Mouse (Mus musculus) MEL (cell line): ENCODE measurements at regions not wholly inside any gene's neighbourhood (a gene's known extent, or its start where the extent isn't known, plus 50 kb on each side); places are given as distances from the start of the nearest gene placed in this dataset.

Source experiments
- DNase-seq: peaks from one replicate; pipeline ENCODE4 v3.0.0; 2011; ENCODE audit warnings: low read depth, low spot score
- H3K27ac ChIP-seq: 2 replicates; pipeline ENCODE4 v1.5.1; 2012; ENCODE audit warnings: low read depth, mild to moderate bottlenecking, control low read depth, low read length, moderate library complexity; ENCODE audit not compliant: control insufficient read depth
- H3K27me3 ChIP-seq, 2 experiments: fragments of 150-350 bp in 1 of 2; sonication (generic) in 1 of 2; 2 replicates each; pipeline ENCODE4 v1.6.1; 2012; ENCODE audit warnings: low read length in 2 of 2, mild to moderate bottlenecking in 2 of 2, improper control_type of control experiment in 1 of 2, moderate library complexity in 1 of 2; ENCODE audit not compliant: insufficient read depth in 2 of 2, control insufficient read depth in 1 of 2
- H3K36me3 ChIP-seq, 2 experiments: 2 replicates each; pipeline ENCODE4 v1.6.1; 2012 to 2014; ENCODE audit warnings: low read length in 2 of 2, improper control_type of control experiment in 1 of 2, inconsistent platforms in 1 of 2, mild to moderate bottlenecking in 1 of 2; ENCODE audit not compliant: insufficient read depth in 2 of 2, control insufficient read depth in 1 of 2
- H3K4me1 ChIP-seq, 2 experiments: fragments of 150-350 bp in 1 of 2; sonication (generic) in 1 of 2; 2 replicates each; pipeline ENCODE4 v1.6.1; 2012; ENCODE audit warnings: low read length in 2 of 2, improper control_type of control experiment in 1 of 2, mild to moderate bottlenecking in 1 of 2; ENCODE audit not compliant: insufficient read depth in 2 of 2, control insufficient read depth in 1 of 2
- H3K4me3 ChIP-seq, 2 experiments: fragments of 150-350 bp in 1 of 2; sonication (generic) in 1 of 2; 2 replicates each; pipeline ENCODE4 v1.5.1; 2012; ENCODE audit warnings: low read depth in 2 of 2, low read length in 2 of 2, mild to moderate bottlenecking in 2 of 2, moderate library complexity in 2 of 2, control low read depth in 1 of 2, improper control_type of control experiment in 1 of 2; ENCODE audit not compliant: control insufficient read depth in 1 of 2, insufficient read depth in 1 of 2
- H3K79me2 ChIP-seq: 2 replicates; pipeline ENCODE4 v1.6.1; 2012; ENCODE audit warnings: mild to moderate bottlenecking, low read length, moderate library complexity; ENCODE audit not compliant: control insufficient read depth, poor library complexity, insufficient read depth
- H3K9ac ChIP-seq: 2 replicates; pipeline ENCODE4 v1.6.1; 2012; ENCODE audit warnings: low read depth, mild to moderate bottlenecking, control low read depth, low read length, moderate library complexity; ENCODE audit not compliant: control insufficient read depth, poor library complexity, severe bottlenecking
- H3K9me3 ChIP-seq: fragments of 150-350 bp; sonication (generic); replicated peaks from 2 replicates; pipeline ENCODE4 v1.6.1; 2012; ENCODE audit warnings: mild to moderate bottlenecking, low read length, improper control_type of control experiment, moderate library complexity; ENCODE audit not compliant: insufficient read depth
- CHD1 ChIP-seq: IDR thresholded peaks from 2 replicates; pipeline ENCODE4 v1.6.1; 2012; ENCODE audit warnings: low read depth, mild to moderate bottlenecking, inconsistent platforms, low read length, improper control_type of control experiment
- ELF1 ChIP-seq: IDR thresholded peaks from 2 replicates; pipeline ENCODE4 v1.6.1; 2014; ENCODE audit warnings: low read depth, mild to moderate bottlenecking, inconsistent platforms, low read length, improper control_type of control experiment, moderate library complexity
- GABPA ChIP-seq: IDR thresholded peaks from 2 replicates; pipeline ENCODE4 v1.6.1; 2012; ENCODE audit warnings: low read depth, mild to moderate bottlenecking, inconsistent platforms, low read length, improper control_type of control experiment, moderate library complexity
- GATA1 ChIP-seq: IDR thresholded peaks from 2 replicates; pipeline ENCODE4 v1.6.1; 2011; ENCODE audit warnings: low read depth, low read length, improper control_type of control experiment
- HCFC1 ChIP-seq: IDR thresholded peaks from 2 replicates; pipeline ENCODE4 v1.6.1; 2012; ENCODE audit warnings: low read depth, mild to moderate bottlenecking, inconsistent platforms, low read length, improper control_type of control experiment, moderate library complexity
- KAT2A ChIP-seq: conservative IDR thresholded peaks from 2 replicates; pipeline ENCODE4 v1.6.1; 2012; ENCODE audit warnings: low read depth, low read length, improper control_type of control experiment, inconsistent platforms
- MYB ChIP-seq: IDR thresholded peaks from 2 replicates; pipeline ENCODE4 v1.6.1; 2011; ENCODE audit warnings: mild to moderate bottlenecking, low read depth, low read length, improper control_type of control experiment
- MYC ChIP-seq: IDR thresholded peaks from 2 replicates; pipeline ENCODE4 v1.6.1; 2011; ENCODE audit warnings: low read depth, mild to moderate bottlenecking, low read length, improper control_type of control experiment, moderate library complexity
- POLR2A ChIP-seq, 2 experiments: IDR thresholded peaks; 2 replicates each; pipeline ENCODE4 v1.6.1; 2011 to 2012; ENCODE audit warnings: low read length in 2 of 2, mild to moderate bottlenecking in 2 of 2, control low read depth in 1 of 2, improper control_type of control experiment in 1 of 2, low read depth in 1 of 2, moderate library complexity in 1 of 2; ENCODE audit not compliant: control insufficient read depth in 1 of 2, insufficient read depth in 1 of 2, poor library complexity in 1 of 2
- POLR2AphosphoS5 ChIP-seq: IDR thresholded peaks from 2 replicates; pipeline ENCODE4 v1.6.1; 2012; ENCODE audit warnings: low read depth, borderline replicate concordance, mild to moderate bottlenecking, inconsistent platforms, low read length, moderate library complexity, mixed read lengths
- RAD21 ChIP-seq: IDR thresholded peaks from 2 replicates; pipeline ENCODE4 v1.6.1; 2011; ENCODE audit warnings: mild to moderate bottlenecking, low read depth, low read length, improper control_type of control experiment
- SIN3A ChIP-seq: IDR thresholded peaks from 2 replicates; pipeline ENCODE4 v1.6.1; 2012; ENCODE audit warnings: low read length, improper control_type of control experiment, inconsistent platforms
- TAL1 ChIP-seq: IDR thresholded peaks from 2 replicates; pipeline ENCODE4 v1.6.1; 2012; ENCODE audit warnings: mild to moderate bottlenecking, inconsistent platforms, low read length, moderate library complexity, mixed read lengths
- UBTF ChIP-seq: IDR thresholded peaks from 2 replicates; pipeline ENCODE4 v1.6.1; 2012; ENCODE audit warnings: low read depth, mild to moderate bottlenecking, inconsistent platforms, low read length, improper control_type of control experiment, moderate library complexity, borderline replicate concordance; ENCODE audit not compliant: insufficient read depth
- ZC3H11A ChIP-seq: IDR thresholded peaks from 2 replicates; pipeline ENCODE4 v1.6.1; 2012; ENCODE audit warnings: low read depth, mild to moderate bottlenecking, inconsistent platforms, low read length, improper control_type of control experiment
- ZKSCAN1 ChIP-seq: IDR thresholded peaks from 2 replicates; pipeline ENCODE4 v1.6.1; 2012; ENCODE audit warnings: low read depth, mild to moderate bottlenecking, inconsistent platforms, low read length, improper control_type of control experiment, moderate library complexity
- ZMIZ1 ChIP-seq: IDR thresholded peaks from 2 replicates; pipeline ENCODE4 v1.6.1; 2012; ENCODE audit warnings: low read depth, mild to moderate bottlenecking, inconsistent platforms, low read length, improper control_type of control experiment, moderate library complexity

DNA sequence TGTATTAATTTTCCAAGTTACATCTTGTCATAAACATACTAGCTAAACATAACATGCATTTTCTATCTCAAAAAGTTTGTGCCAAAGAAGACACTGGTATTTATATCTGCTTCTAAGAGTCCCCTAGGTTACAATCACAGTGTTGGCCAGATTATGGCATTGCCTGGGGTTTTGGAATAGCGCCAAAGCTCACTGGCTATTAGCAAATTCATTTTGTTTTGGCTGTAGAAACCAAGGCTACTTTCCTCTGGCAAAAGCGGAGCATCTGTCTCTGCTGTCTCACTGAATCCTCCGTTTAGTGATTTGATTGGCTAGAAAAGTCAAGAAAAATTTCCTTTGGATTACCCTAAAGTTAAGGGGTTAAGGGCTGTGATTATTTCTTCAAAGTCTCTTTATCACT lies 275.0 kb upstream of the Dpyd start:
- Histone ChIP-seq H3K9ac (no peak overlapping the region), H3K9me3 (no peaks in the 10 kb centered on the region), H3K27me3 (no peaks in the 10 kb centered on the region), H3K4me1 (no peaks in the 10 kb centered on the region), H3K27ac (no peak overlapping the region), H3K4me3 (no peak overlapping the region), H3K79me2 (no peaks in the 10 kb centered on the region), H3K36me3 (no peaks in the 10 kb centered on the region)
- no peak for TF ChIP-seq TAL1
- no peak for TF ChIP-seq POLR2A (IDR thresholded peaks at IDR 0.05; ENCODE audit: control insufficient read depth in 1 of 2, insufficient read depth in 1 of 2, low read depth in 1 of 2, low read length in 2 of 2, poor library complexity in 1 of 2)
- no peak for DNase-seq

DNA sequence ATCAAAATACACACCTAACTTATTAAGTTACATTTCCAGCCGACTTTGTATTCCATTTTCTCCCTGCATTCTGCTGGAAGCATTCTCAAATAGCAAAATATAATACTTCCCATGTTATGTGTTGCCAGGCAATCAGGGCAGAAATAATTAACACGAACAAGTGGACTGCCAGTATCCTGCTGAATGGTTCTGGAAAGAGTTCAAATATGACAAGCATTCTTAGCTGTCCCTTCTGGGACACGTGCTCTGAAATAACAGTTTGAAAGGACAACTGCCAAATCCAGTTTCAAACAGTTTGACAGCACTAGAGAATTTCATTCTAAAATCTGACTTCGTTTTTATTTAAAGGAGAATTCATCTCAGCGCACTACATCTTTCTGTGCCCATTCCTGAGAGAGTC lies 236.8 kb upstream of the Dpyd start:
- Histone ChIP-seq H3K36me3 (peaks cover 0 to 4% of the 10 kb centered on the region in 2 experiments; a peak in 2 of 4 replicates), H3K79me2 (no peaks in the 10 kb centered on the region), H3K4me1 (peaks cover 0 to 6% of the 10 kb centered on the region in 2 experiments; a peak in 2 of 4 replicates), H3K4me3 (no peak overlapping the region), H3K27ac (no peak overlapping the region), H3K9me3 (no peaks in the 10 kb centered on the region), H3K27me3 (no peaks in the 10 kb centered on the region), H3K9ac (no peak overlapping the region)
- TF ChIP-seq POLR2AphosphoS5 (no peak), RAD21 (no peak), CHD1 (no peak), MYC (no peak), ELF1 (no peak), MYB (no peak), ZKSCAN1 (no peak), ZC3H11A (no peak), SIN3A (no peak)
- DNase-seq, result no peak

DNA sequence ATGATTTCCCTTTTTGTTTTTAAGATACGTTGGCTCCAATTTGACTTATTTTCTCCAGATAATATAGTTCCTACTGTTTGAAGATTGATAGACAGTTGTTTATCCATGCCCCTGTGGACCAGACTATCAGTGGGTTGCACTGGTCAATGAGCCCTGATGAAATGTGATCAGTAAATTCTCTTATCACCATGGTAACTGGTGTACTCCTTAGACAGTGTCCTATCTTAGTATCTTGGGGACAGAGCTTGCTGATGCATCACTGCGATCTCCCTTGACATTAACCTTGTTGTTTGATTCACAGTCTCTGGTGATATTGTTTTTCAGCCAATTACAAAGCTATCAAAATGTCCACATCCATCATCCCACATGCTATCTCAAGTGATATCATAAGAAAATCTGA lies 233.7 kb upstream of the Dpyd start:
- Histone ChIP-seq H3K36me3 (peaks cover 0 to 4% of the 10 kb centered on the region in 2 experiments; a peak in 2 of 4 replicates), H3K4me1 (peaks cover 0 to 6% of the 10 kb centered on the region in 2 experiments; a peak in 2 of 4 replicates), H3K79me2 (no peaks in the 10 kb centered on the region), H3K27ac (no peak overlapping the region), H3K27me3 (no peaks in the 10 kb centered on the region), H3K9me3 (no peaks in the 10 kb centered on the region), H3K9ac (no peak overlapping the region), H3K4me3 (no peak overlapping the region)
- TF ChIP-seq KAT2A (no peak), HCFC1 (no peak), GATA1 (no peak), ZC3H11A (no peak), GABPA (no peak), POLR2A (IDR thresholded peaks at IDR 0.05; ENCODE audit: control insufficient read depth in 1 of 2, insufficient read depth in 1 of 2, low read depth in 1 of 2, low read length in 2 of 2, poor library complexity in 1 of 2) (no peak), POLR2AphosphoS5 (no peak), UBTF (no peak), ZMIZ1 (no peak), CHD1 (no peak)
- DNase-seq, result no peak
